Mouse (Mus musculus) heart, embryonic 12.5 days (tissue): ENCODE results near the gene Rbm17. TPM values are rescaled to one million over a fixed set of nuclear protein-coding genes. Genes with fewer than 3 reads are reported as not detected.
"Not testable (repeated sequence)": the region's sequence is repeated elsewhere in the genome, so short reads cannot be mapped to it uniquely, and the experiment has no call there.

Experiments
- ATAC-seq: fragments of 200-750 bp; cut with Nextera tagmentation; 2 replicates; pipeline ENCODE4 v1.8.0; 2017; ENCODE audit warnings: moderate TSS enrichment, moderate library complexity; ENCODE audit not compliant: insufficient number of reproducible peaks, low FRiP score
- H3K27ac ChIP-seq: fragments of 300-500 bp; sonication (generic); 2 replicates; pipeline ENCODE4 v1.5.1; 2016; ENCODE audit warnings: mild to moderate bottlenecking, moderate library complexity; ENCODE audit not compliant: poor library complexity, severe bottlenecking
- H3K27me3 ChIP-seq: fragments of 300-500 bp; sonication (generic); replicated peaks from 2 replicates; pipeline ENCODE4 v1.6.1; 2016; ENCODE audit warnings: mild to moderate bottlenecking, moderate library complexity
- H3K36me3 ChIP-seq: fragments of 300-500 bp; sonication (generic); 2 replicates; pipeline ENCODE4 v1.6.1; 2016; ENCODE audit warnings: mild to moderate bottlenecking, moderate library complexity
- H3K4me1 ChIP-seq: fragments of 300-500 bp; sonication (generic); replicated peaks from 2 replicates; pipeline ENCODE4 v1.6.1; 2016; ENCODE audit warnings: mild to moderate bottlenecking
- H3K4me2 ChIP-seq: fragments of 300-500 bp; sonication (generic); 2 replicates; pipeline ENCODE4 v1.6.1; 2016; ENCODE audit warnings: mild to moderate bottlenecking, moderate library complexity
- H3K4me3 ChIP-seq: fragments of 300-500 bp; sonication (generic); 2 replicates; pipeline ENCODE4 v1.5.1; 2016; ENCODE audit warnings: mild to moderate bottlenecking
- H3K9ac ChIP-seq: fragments of 300-500 bp; sonication (generic); 2 replicates; pipeline ENCODE4 v1.6.1; 2016; ENCODE audit warnings: mild to moderate bottlenecking, moderate library complexity
- H3K9me3 ChIP-seq: fragments of 300-500 bp; sonication (generic); replicated peaks from 2 replicates; pipeline ENCODE4 v1.6.1; 2016; ENCODE audit warnings: mild to moderate bottlenecking, moderate library complexity
- WGBS: fragments of 180-500 bp; shearing (Covaris S2); methylation state at CpG from one replicate; pipeline ENCODE4 v1.1.7; 2016; 5-methylcytosine and 5-hydroxymethylcytosine counted together
- polyA plus RNA-seq: library from polyadenylated mRNA; unstranded; fragments of >200 nt; fragmentation: Nextera tagmentation; extraction: Ambion mirVana; gene quantifications from 2 replicates; pipeline ENCODE4 v1.2.1, GENCODE M21; 2016

Rbm17 gene
- polyA plus RNA-seq, 1 experiment from 2014 or later: 101 TPM

GRCm38 (mm10) chr2:11625890-11626289 is 21.9 kb upstream of the Rbm17 start, which contains the start of gene Gm17490:
Gene Gm17490 (minus strand): TSS chr2:11626264.
- no peaks in the 10 kb centered on the region for H3K4me1 ChIP-seq
- no peaks in the 10 kb centered on the region for H3K36me3 ChIP-seq
- WGBS: 88% methylated on average over 5 of the region's 5 CpGs
- no peak for ATAC-seq
- no peak within 1 kb of the TSS for H3K9ac ChIP-seq
- H3K4me3 ChIP-seq: no peak within 1 kb of the TSS
- H3K27me3 ChIP-seq: no peaks in the 10 kb centered on the region
- no peaks in the 10 kb centered on the region for H3K9me3 ChIP-seq
- no peak within 1 kb of the TSS for H3K27ac ChIP-seq
- H3K4me2 ChIP-seq: no peak within 1 kb of the TSS

- 64% methylated on average over 2 of the region's 2 CpGs for WGBS
- no peak for ATAC-seq
- no peaks in the 10 kb centered on the region for H3K4me1 ChIP-seq
- H3K27me3 ChIP-seq: no peaks in the 10 kb centered on the region
- no peak overlapping the region for H3K4me3 ChIP-seq
- H3K4me2 ChIP-seq: no peak overlapping the region
- H3K9me3 ChIP-seq: no peaks in the 10 kb centered on the region
- no peak overlapping the region for H3K9ac ChIP-seq
- H3K36me3 ChIP-seq: no peaks in the 10 kb centered on the region
- H3K27ac ChIP-seq: no peak overlapping the region
Measured at GRCm38 (mm10) chr2:11623726-11624125, 19.8 kb upstream of the Rbm17 start.

- WGBS: 85% methylated on average over 8 of the region's 8 CpGs
- H3K4me2 ChIP-seq: no peak overlapping the region
- no peak for ATAC-seq
- H3K36me3 ChIP-seq: no peaks in the 10 kb centered on the region
- H3K27me3 ChIP-seq: no peaks in the 10 kb centered on the region
- H3K4me3 ChIP-seq: no peak overlapping the region
- no peaks in the 10 kb centered on the region for H3K4me1 ChIP-seq
- H3K27ac ChIP-seq: no peak overlapping the region
- H3K9ac ChIP-seq: no peak overlapping the region
- H3K9me3 ChIP-seq: no peaks in the 10 kb centered on the region
Measured at GRCm38 (mm10) chr2:11623173-11623572, 19.2 kb upstream of the Rbm17 start.

GRCm38 (mm10) chr2:11619598-11619997 is 15.6 kb upstream of the Rbm17 start:
- 67% methylated on average over 2 of the region's 2 CpGs for WGBS

GRCm38 (mm10) chr2:11616846-11617245 is 12.9 kb upstream of the Rbm17 start:
- Histone ChIP-seq H3K27ac (no peak overlapping the region), H3K27me3 (no peaks in the 10 kb centered on the region), H3K9me3 (no peaks in the 10 kb centered on the region; the same call in 1 of the 2 replicates), H3K4me2 (no peak overlapping the region), H3K4me3 (no peak overlapping the region), H3K4me1 (no peaks in the 10 kb centered on the region), H3K9ac (no peak overlapping the region), H3K36me3 (no peaks in the 10 kb centered on the region)
- WGBS: 84% methylated on average over 9 of the region's 9 CpGs
- ATAC-seq: no peak

More at GRCm38 (mm10) chr2:11619598-11619997, 15.6 kb upstream of the Rbm17 start:
- H3K4me1 ChIP-seq: no peaks in the 10 kb centered on the region
- H3K27me3 ChIP-seq: no peaks in the 10 kb centered on the region
- H3K9ac ChIP-seq: no peak overlapping the region
- H3K4me2 ChIP-seq: no peak overlapping the region
- no peaks in the 10 kb centered on the region for H3K36me3 ChIP-seq
- H3K27ac ChIP-seq: no peak overlapping the region
- no peak overlapping the region for H3K4me3 ChIP-seq
- no peak for ATAC-seq
- H3K9me3 ChIP-seq: no peaks in the 10 kb centered on the region; the same call in 1 of the 2 replicates

- H3K36me3 ChIP-seq, H3K9ac ChIP-seq, H3K4me2 ChIP-seq, H3K4me1 ChIP-seq, ATAC-seq, H3K27ac ChIP-seq, H3K4me3 ChIP-seq, H3K27me3 ChIP-seq, H3K9me3 ChIP-seq: not testable (repeated sequence)
- 80% methylated on average over 6 of the region's 6 CpGs for WGBS
Measured at GRCm38 (mm10) chr2:11612939-11613338, 9.0 kb upstream of the Rbm17 start.

GRCm38 (mm10) chr2:11606718-11607117 is 2.8 kb upstream of the Rbm17 start:
- ATAC-seq, H3K9me3 ChIP-seq, H3K27me3 ChIP-seq, H3K36me3 ChIP-seq, H3K9ac ChIP-seq, H3K27ac ChIP-seq, H3K4me2 ChIP-seq, H3K4me3 ChIP-seq, H3K4me1 ChIP-seq: not testable (repeated sequence)
- WGBS: 67% methylated on average over 4 of the region's 4 CpGs

- H3K4me1 ChIP-seq: peaks cover 8% of the 10 kb centered on the region
- peaks cover 9% of the 10 kb centered on the region for H3K36me3 ChIP-seq
- no peaks in the 10 kb centered on the region for H3K27me3 ChIP-seq
- H3K27ac ChIP-seq: no peak overlapping the region
- H3K9me3 ChIP-seq: no peaks in the 10 kb centered on the region
- no peak overlapping the region for H3K4me3 ChIP-seq
- no peak for ATAC-seq
- H3K4me2 ChIP-seq: no peak overlapping the region
- no peak overlapping the region for H3K9ac ChIP-seq
Measured at GRCm38 (mm10) chr2:11604911-11605310, 958 bp upstream of the Rbm17 start.

- under 1% methylated on average over 75 of the region's 78 CpGs for WGBS
- H3K4me3 ChIP-seq: peak overlapping the region; percentile 97
- peaks cover 8% of the 10 kb centered on the region for H3K4me1 ChIP-seq
- ATAC-seq: peak; percentile 98
- peaks cover 24% of the 10 kb centered on the region for H3K36me3 ChIP-seq
- peak overlapping the region; percentile 96 for H3K4me2 ChIP-seq
- no peaks in the 10 kb centered on the region for H3K27me3 ChIP-seq
- peak overlapping the region; percentile 96 for H3K9ac ChIP-seq
- H3K9me3 ChIP-seq: no peaks in the 10 kb centered on the region
- peak overlapping the region; percentile 53 for H3K27ac ChIP-seq
Measured at GRCm38 (mm10) chr2:11602506-11603489, 1.2 kb downstream of the Rbm17 start.

GRCm38 (mm10) chr2:11601795-11602194 is 2.2 kb downstream of the Rbm17 start:
- WGBS: 73% methylated on average over 6 of the region's 6 CpGs

GRCm38 (mm10) chr2:11597906-11598305 is 6.0 kb downstream of the Rbm17 start:
- Histone ChIP-seq H3K36me3 (peaks cover 66% of the 10 kb centered on the region), H3K4me3 (no peak overlapping the region), H3K9ac (no peak overlapping the region), H3K9me3 (no peaks in the 10 kb centered on the region), H3K27me3 (no peaks in the 10 kb centered on the region), H3K4me1 (peaks cover 8% of the 10 kb centered on the region), H3K27ac (no peak overlapping the region), H3K4me2 (no peak overlapping the region)
- 92% methylated on average over 7 of the region's 7 CpGs for whole genome bisulfite sequencing
- no peak for ATAC-seq

More at GRCm38 (mm10) chr2:11601795-11602194, 2.2 kb downstream of the Rbm17 start:
- H3K4me1 ChIP-seq: peaks cover 8% of the 10 kb centered on the region
- no peaks in the 10 kb centered on the region for H3K9me3 ChIP-seq
- H3K9ac ChIP-seq: peak overlapping the region; percentile 96
- peaks cover 34% of the 10 kb centered on the region for H3K36me3 ChIP-seq
- peak overlapping the region; percentile 97 for H3K4me3 ChIP-seq
- H3K27ac ChIP-seq: no peak overlapping the region
- H3K4me2 ChIP-seq: peak overlapping the region; percentile 96
- no peak for ATAC-seq
- H3K27me3 ChIP-seq: no peaks in the 10 kb centered on the region
